11 mouse cellular contexts compared by ENCODE assay signal in the genomic region with DNA sequence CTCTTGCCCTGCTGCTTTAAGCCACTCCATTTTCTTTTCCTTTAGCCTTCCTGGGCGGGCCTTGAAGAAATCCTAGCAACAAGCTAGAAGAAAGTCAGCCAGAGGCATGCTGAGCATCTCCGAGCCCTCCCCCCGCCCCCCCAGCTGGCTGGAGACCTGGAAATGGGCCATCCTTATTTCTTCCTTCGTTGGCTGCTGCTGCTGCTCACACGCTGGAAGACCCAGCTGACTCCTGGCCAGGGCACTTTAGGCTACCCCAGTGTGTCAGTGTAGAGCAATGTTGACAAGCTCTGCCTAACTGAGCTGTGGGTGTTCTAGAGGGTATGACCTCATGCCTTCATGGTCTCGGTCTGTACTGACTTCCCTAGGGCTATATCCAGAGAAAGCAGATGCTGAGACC. TPM values are rescaled to one million over a fixed set of nuclear protein-coding genes. Genes with fewer than 3 reads are reported as not detected.
A peak's percentile ranks its signal among the peaks of the same experiment; 100 is the strongest.
DNase-seq lines count a peak whose midpoint lies in the region; ATAC-seq and TF ChIP-seq lines count a peak whose summit lies in the region.
"Had no signal": no experiment of that assay in that cellular context is flagged by ENCODE, and none has a peak within 500 bp of the region (broad histone marks: within the 10 kb centered on the region; RNA-seq: fewer than 3 reads in every experiment).

No protein-coding gene starts in this region.

- 56% methylated on average over 6 of the region's 6 CpGs for WGBS in forebrain, postnatal 0 days
- 56% methylated on average over 6 of the region's 6 CpGs for WGBS in forebrain, embryonic 15.5 days
- 40% methylated on average over 6 of the region's 6 CpGs for WGBS in neural tube, embryonic 12.5 days
- 38% methylated on average over 6 of the region's 6 CpGs for WGBS in hindbrain, postnatal 0 days
- 40% methylated on average over 6 of the region's 6 CpGs for WGBS in stomach, postnatal 0 days

- no peak overlapping the region for H3K9ac ChIP-seq in forebrain, postnatal 0 days
- no peak overlapping the region for H3K9ac ChIP-seq in forebrain, embryonic 15.5 days (replicated peaks)
- H3K9ac ChIP-seq in neural tube, embryonic 12.5 days = no peak overlapping the region
- no peak overlapping the region for H3K9ac ChIP-seq in hindbrain, postnatal 0 days (replicated peaks; ENCODE audit: low read length)
- H3K9ac ChIP-seq in stomach, postnatal 0 days (ENCODE audit: low read length) = no peak overlapping the region

- no peaks in the 10 kb centered on the region for H3K36me3 ChIP-seq in forebrain, postnatal 0 days (ENCODE audit: insufficient read depth)
- H3K36me3 ChIP-seq in forebrain, embryonic 15.5 days = no peaks in the 10 kb centered on the region
- H3K36me3 ChIP-seq in neural tube, embryonic 12.5 days = no peaks in the 10 kb centered on the region
- no peaks in the 10 kb centered on the region for H3K36me3 ChIP-seq in hindbrain, postnatal 0 days (ENCODE audit: insufficient read depth, low read length)
- no peaks in the 10 kb centered on the region for H3K36me3 ChIP-seq in stomach, postnatal 0 days (ENCODE audit: control insufficient read depth, insufficient read depth, low read length)

- no peaks in the 10 kb centered on the region for H3K27me3 ChIP-seq in forebrain, postnatal 0 days (ENCODE audit: insufficient read depth, low read length)
- H3K27me3 ChIP-seq in forebrain, embryonic 15.5 days = no peaks in the 10 kb centered on the region
- no peaks in the 10 kb centered on the region for H3K27me3 ChIP-seq in neural tube, embryonic 12.5 days (replicated peaks)
- no peaks in the 10 kb centered on the region for H3K27me3 ChIP-seq in hindbrain, postnatal 0 days (ENCODE audit: insufficient read depth, low read length)
- H3K27me3 ChIP-seq in stomach, postnatal 0 days (ENCODE audit: control insufficient read depth, insufficient read depth, low read length) = no peaks in the 10 kb centered on the region

- TF ChIP-seq EP300 in stomach, postnatal 0 days (optimal IDR thresholded peaks at IDR 0.05) = no peak

- no peak overlapping the region for H3K4me2 ChIP-seq in forebrain, postnatal 0 days (ENCODE audit: low read depth)
- H3K4me2 ChIP-seq in forebrain, embryonic 15.5 days (replicated peaks) = no peak overlapping the region
- H3K4me2 ChIP-seq in neural tube, embryonic 12.5 days (replicated peaks) = no peak overlapping the region
- H3K4me2 ChIP-seq in hindbrain, postnatal 0 days (ENCODE audit: low read depth, low read length) = no peak overlapping the region
- no peak overlapping the region for H3K4me2 ChIP-seq in stomach, postnatal 0 days (replicated peaks; ENCODE audit: low read depth)

- H3K4me1 ChIP-seq in forebrain, postnatal 0 days (ENCODE audit: insufficient read depth) = no peaks in the 10 kb centered on the region
- H3K4me1 ChIP-seq in forebrain, embryonic 15.5 days = no peaks in the 10 kb centered on the region
- H3K4me1 ChIP-seq in neural tube, embryonic 12.5 days = no peaks in the 10 kb centered on the region
- H3K4me1 ChIP-seq in hindbrain, postnatal 0 days (ENCODE audit: insufficient read depth, low read length) = peaks cover 5% of the 10 kb centered on the region
- H3K4me1 ChIP-seq in stomach, postnatal 0 days (replicated peaks; ENCODE audit: control insufficient read depth, insufficient read depth) = no peaks in the 10 kb centered on the region

- TF ChIP-seq CTCF in forebrain, postnatal 0 days (IDR thresholded peaks at IDR 0.05; ENCODE audit: low read depth) = no peak
- no peak for TF ChIP-seq CTCF in hindbrain, postnatal 0 days (IDR thresholded peaks at IDR 0.05; ENCODE audit: low read depth)
- no peak for TF ChIP-seq CTCF in stomach, postnatal 0 days (IDR thresholded peaks at IDR 0.05; ENCODE audit: low read depth)

- no peak overlapping the region for H3K27ac ChIP-seq in forebrain, postnatal 0 days (ENCODE audit: low read depth, low read length)
- H3K27ac ChIP-seq in forebrain, embryonic 15.5 days (replicated peaks) = no peak overlapping the region
- no peak overlapping the region for H3K27ac ChIP-seq in neural tube, embryonic 12.5 days
- H3K27ac ChIP-seq in hindbrain, postnatal 0 days = peak overlapping the region; percentile 6; the same call in 1 of the 2 replicates
- peak overlapping the region; percentile 45; the same call in 1 of the 2 replicates for H3K27ac ChIP-seq in stomach, postnatal 0 days (replicated peaks)

- H3K9me3 ChIP-seq in forebrain, postnatal 0 days (ENCODE audit: low read length) = no peaks in the 10 kb centered on the region
- no peaks in the 10 kb centered on the region for H3K9me3 ChIP-seq in forebrain, embryonic 15.5 days
- H3K9me3 ChIP-seq in neural tube, embryonic 12.5 days = no peaks in the 10 kb centered on the region
- H3K9me3 ChIP-seq in hindbrain, postnatal 0 days (ENCODE audit: low read length) = no peaks in the 10 kb centered on the region
- H3K9me3 ChIP-seq in stomach, postnatal 0 days (ENCODE audit: control insufficient read depth, low read length) = no peaks in the 10 kb centered on the region

- ATAC-seq in forebrain, postnatal 0 days = peak; percentile 55
- no peak for ATAC-seq in forebrain, embryonic 15.5 days (replicated peaks)
- peak; percentile 50; the same call in 1 of the 2 replicates for ATAC-seq in neural tube, embryonic 12.5 days (ENCODE audit: low FRiP score, low read depth)
- peak; percentile 92 for ATAC-seq in hindbrain, postnatal 0 days
- peak; percentile 68; the same call in 1 of the 2 replicates for ATAC-seq in stomach, postnatal 0 days (ENCODE audit: low FRiP score, low TSS enrichment)

- peak; percentile 13 for DNase-seq in forebrain, postnatal 0 days
- no peak for DNase-seq in neural tube, embryonic 10.5 days (ENCODE audit: extremely low spot score, low spot score)
- peak; percentile 83 for DNase-seq in hindbrain, postnatal 0 days (ENCODE audit: low spot score)
- peak; percentile 39 for DNase-seq in stomach, postnatal 0 days (ENCODE audit: low spot score)
- DNase-seq in right cerebral cortex, postnatal 36 days (ENCODE audit: low spot score in 2 of 2) = no peak
- DNase-seq in T-cell, adult 2 months (ENCODE audit: low spot score) = no peak
- DNase-seq: adrenal gland, postnatal 10 days; liver had no signal

- no peak overlapping the region for H3K4me3 ChIP-seq in forebrain, postnatal 0 days (ENCODE audit: low read depth, low read length)
- no peak overlapping the region for H3K4me3 ChIP-seq in forebrain, embryonic 15.5 days
- no peak overlapping the region for H3K4me3 ChIP-seq in neural tube, embryonic 12.5 days
- H3K4me3 ChIP-seq in hindbrain, postnatal 0 days (ENCODE audit: low read length) = no peak overlapping the region
- H3K4me3 ChIP-seq in stomach, postnatal 0 days (ENCODE audit: low read depth, low read length) = no peak overlapping the region

RNA-seq across cellular contexts. Expression of gene A730049H05Rik, which starts 13.1 kb away (rescaled TPM):
- total RNA-seq in forebrain, postnatal 0 days (2014; rRNA removed) = 0.08 and 0.57 TPM in 2 replicates
- 0.35 and 0.38 TPM in 2 replicates for polyA plus RNA-seq in forebrain, postnatal 0 days (2015; fragmentation: Nextera tagmentation; extraction: Ambion mirVana)
- polyA plus RNA-seq in forebrain, embryonic 15.5 days (2015; fragmentation: Nextera tagmentation; extraction: Ambion mirVana) = 0.28 and 0.41 TPM in 2 replicates
- 0.22 TPM in 1 of 2 replicates, not detected in the other for polyA plus RNA-seq in neural tube, embryonic 12.5 days (2016; fragmentation: Nextera tagmentation; extraction: Ambion mirVana)
- total RNA-seq in hindbrain, postnatal 0 days (2014; rRNA removed) = 0.65 and 0.68 TPM in 2 replicates
- polyA plus RNA-seq in hindbrain, postnatal 0 days (2015; fragmentation: Nextera tagmentation; extraction: Ambion mirVana) = 1.2 and 1.7 TPM in 2 replicates
- polyA plus RNA-seq in stomach, postnatal 0 days (2015; fragmentation: Nextera tagmentation; extraction: Ambion mirVana) = 0.50 and 0.70 TPM in 2 replicates
- polyA plus RNA-seq: C2C12 had no signal

Comparison
In these comparisons a context has a peak if more than half of its experiments do, and no peak if none do; other contexts are left out.
1. DNase-seq: peak in forebrain, postnatal 0 days (single experiment), hindbrain, postnatal 0 days (single experiment) and stomach, postnatal 0 days (single experiment); none in neural tube, embryonic 10.5 days (single experiment), right cerebral cortex, postnatal 36 days (0 of 2) and T-cell, adult 2 months (single experiment).
2. H3K27ac ChIP-seq: peak in hindbrain, postnatal 0 days (single experiment) and stomach, postnatal 0 days (single experiment); none in forebrain, postnatal 0 days (single experiment), forebrain, embryonic 15.5 days (single experiment) and neural tube, embryonic 12.5 days (single experiment).